Mouse (Mus musculus): ENCODE results near the gene Atp1b1. TPM values are rescaled to one million over a fixed set of nuclear protein-coding genes. Genes with fewer than 3 reads are reported as not detected.

Gene Atp1b1
- total RNA-seq (2021) = 100 to 1,000 TPM; 722 to 767 TPM

GRCm38 (mm10) chr1:164458245-164458613 lies at the start of gene Atp1b1:
TSS of gene Atp1b1 (minus strand) at chr1:164458355.
- intact Hi-C loops (cut with DNase I) = loop anchor here (5.0 to 10.0 kb wide), 6 partner anchors 129 to 664 kb away; no protein-coding TSS in a partner anchor

GRCm38 (mm10) chr1:164505096-164505495 lies 46.9 kb upstream of the Atp1b1 start:
- intact Hi-C loops (cut with DNase I) = no loop called here
- no peak for DNase-seq

More at GRCm38 (mm10) chr1:164458245-164458613, at the start of gene Atp1b1:
- peak; percentile 92 for DNase-seq

GRCm38 (mm10) chr1:164503140-164503730 lies 45.1 kb upstream of the Atp1b1 start:
- intact Hi-C loops (cut with DNase I) = no loop called here
- DNase-seq = no peak

- DNase-seq = no peak
- intact Hi-C loops (cut with DNase I) = no loop called here
Measured at GRCm38 (mm10) chr1:164502231-164502630, 44.1 kb upstream of the Atp1b1 start.

- no peak for DNase-seq
- intact Hi-C loops (cut with DNase I) = no loop called here
Measured at GRCm38 (mm10) chr1:164494741-164495512, 36.8 kb upstream of the Atp1b1 start.

GRCm38 (mm10) chr1:164494215-164494614 lies 36.1 kb upstream of the Atp1b1 start:
- intact Hi-C loops (cut with DNase I) = no loop called here
- DNase-seq = no peak

GRCm38 (mm10) chr1:164493042-164493705 lies 35.0 kb upstream of the Atp1b1 start:
- intact Hi-C loops (cut with DNase I) = no loop called here
- peak; percentile 53 for DNase-seq

- DNase-seq = no peak
- intact Hi-C loops (cut with DNase I) = no loop called here
Measured at GRCm38 (mm10) chr1:164492476-164492875, 34.3 kb upstream of the Atp1b1 start.

GRCm38 (mm10) chr1:164489961-164490594 lies 31.9 kb upstream of the Atp1b1 start:
- intact Hi-C loops (cut with DNase I) = no loop called here
- no peak for DNase-seq

- no peak for DNase-seq
- intact Hi-C loops (cut with DNase I) = no loop called here
Measured at GRCm38 (mm10) chr1:164483728-164484127, 25.6 kb upstream of the Atp1b1 start.

- DNase-seq = no peak
- intact Hi-C loops (cut with DNase I) = no loop called here
Measured at GRCm38 (mm10) chr1:164482833-164483232, 24.7 kb upstream of the Atp1b1 start.

- intact Hi-C loops (cut with DNase I) = no loop called here
- DNase-seq = no peak
Measured at GRCm38 (mm10) chr1:164481645-164482354, 23.6 kb upstream of the Atp1b1 start.

GRCm38 (mm10) chr1:164480755-164481644 lies 22.8 kb upstream of the Atp1b1 start:
- intact Hi-C loops (cut with DNase I) = no loop called here
- no peak for DNase-seq

- intact Hi-C loops (cut with DNase I) = no loop called here
- DNase-seq = no peak
Measured at GRCm38 (mm10) chr1:164475895-164476294, 17.7 kb upstream of the Atp1b1 start.

GRCm38 (mm10) chr1:164474778-164475511 lies 16.8 kb upstream of the Atp1b1 start:
- DNase-seq = no peak
- intact Hi-C loops (cut with DNase I) = no loop called here

- intact Hi-C loops (cut with DNase I) = no loop called here
- no peak for DNase-seq
Measured at GRCm38 (mm10) chr1:164474310-164474709, 16.2 kb upstream of the Atp1b1 start.

GRCm38 (mm10) chr1:164473398-164473797 lies 15.2 kb upstream of the Atp1b1 start:
- intact Hi-C loops (cut with DNase I) = no loop called here
- DNase-seq = no peak

- intact Hi-C loops (cut with DNase I) = no loop called here
- no peak for DNase-seq
Measured at GRCm38 (mm10) chr1:164471632-164472031, 13.5 kb upstream of the Atp1b1 start.

GRCm38 (mm10) chr1:164470985-164471384 lies 12.8 kb upstream of the Atp1b1 start:
- DNase-seq = no peak
- intact Hi-C loops (cut with DNase I) = no loop called here

Measured in left cerebral cortex, postnatal 4 days (tissue).